Mouse (Mus musculus): ENCODE data around the gene Rtp3.

GRCm38 (mm10) chr9:110965910-110966231 is 24.5 kb downstream of the Rtp3 start:
- no peak for TF ChIP-seq CTCF (IDR thresholded peaks at IDR 0.05)
- TF ChIP-seq EP300 (IDR thresholded peaks at IDR 0.05): no peak

Data from lung, postnatal 0 days (tissue).